30 mouse cellular contexts compared by ENCODE assay signal in genomic region chr5:122589891-122590290, GRCm38 (mm10).
"Had no signal": no experiment of that assay in that cellular context is flagged by ENCODE, and none has a peak within 500 bp of the region (broad histone marks: within the 10 kb centered on the region; RNA-seq: fewer than 3 reads in every experiment).

No protein-coding gene starts in this region.

- ATAC-seq: hindbrain, embryonic 16.5 days; hindbrain, postnatal 0 days; inflammation-experienced regulatory T-cells, adult 6 months; intestine, embryonic 15.5 days; intestine, embryonic 16.5 days; intestine, postnatal 0 days had no signal

- DNase-seq: heart, adult 18-20 months; heart, postnatal 10 days; heart, postnatal 14 days; heart, postnatal 36 days; heart, postnatal 4 days; kidney, adult 11 months; kidney, adult 18-20 months; kidney, postnatal 10 days; kidney, postnatal 14 days; kidney, postnatal 25 days; kidney, postnatal 4 days; layer of hippocampus, postnatal 36 days had no signal

- H3K4me2 ChIP-seq: heart, embryonic 11.5 days; heart, embryonic 12.5 days; heart, embryonic 13.5 days; heart, embryonic 15.5 days; hindbrain, embryonic 12.5 days; hindbrain, embryonic 13.5 days; hindbrain, embryonic 14.5 days; hindbrain, embryonic 15.5 days; intestine, embryonic 15.5 days; kidney, embryonic 15.5 days had no signal

- H3K4me3 ChIP-seq: heart, embryonic 12.5 days; heart, embryonic 13.5 days; heart, embryonic 15.5 days; hindbrain, embryonic 10.5 days; hindbrain, embryonic 12.5 days; hindbrain, embryonic 13.5 days; hindbrain, embryonic 15.5 days; intestine, embryonic 15.5 days; kidney, embryonic 15.5 days; left cerebral cortex, adult 2 months had no signal

- H3K27me3 ChIP-seq: heart, embryonic 12.5 days; heart, embryonic 13.5 days; heart, embryonic 15.5 days; hindbrain, embryonic 12.5 days; hindbrain, embryonic 13.5 days; hindbrain, embryonic 15.5 days; intestine, embryonic 15.5 days; kidney, embryonic 15.5 days had no signal

- H3K9me3 ChIP-seq: heart, embryonic 13.5 days; heart, embryonic 15.5 days; hindbrain, embryonic 10.5 days; hindbrain, embryonic 12.5 days; hindbrain, embryonic 13.5 days; hindbrain, embryonic 15.5 days; intestine, embryonic 15.5 days; kidney, embryonic 15.5 days had no signal

- H3K9ac ChIP-seq: heart, embryonic 12.5 days; heart, embryonic 13.5 days; heart, embryonic 15.5 days; hindbrain, embryonic 12.5 days; hindbrain, embryonic 13.5 days; hindbrain, embryonic 14.5 days; hindbrain, embryonic 15.5 days; intestine, embryonic 15.5 days; kidney, embryonic 15.5 days had no signal

- H3K4me1 ChIP-seq: hindbrain, embryonic 10.5 days; hindbrain, embryonic 12.5 days; hindbrain, embryonic 13.5 days; hindbrain, embryonic 15.5 days; intestine, embryonic 15.5 days; kidney, embryonic 15.5 days had no signal

- H3K27ac ChIP-seq: heart, embryonic 13.5 days; heart, embryonic 15.5 days; hindbrain, embryonic 10.5 days; hindbrain, embryonic 12.5 days; hindbrain, embryonic 13.5 days; hindbrain, embryonic 14.5 days; hindbrain, embryonic 15.5 days; hindbrain, postnatal 0 days; intestine, embryonic 15.5 days; kidney, embryonic 15.5 days; kidney, postnatal 0 days; left cerebral cortex, adult 2 months had no signal
